Mouse (Mus musculus) heart, postnatal 0 days (tissue): ENCODE data around the gene Cntnap1.

Experiments
- CTCF ChIP-seq: IDR thresholded peaks from 2 replicates; pipeline ENCODE4 v1.5.1; 2016; ENCODE audit warnings: antibody characterized with exemption, control low read depth, low read depth
- EP300 ChIP-seq: IDR thresholded peaks from 2 replicates; pipeline ENCODE4 v1.6.1; 2016; ENCODE audit warnings: antibody characterized with exemption, low read depth

- TF ChIP-seq CTCF, result no peak
- no peak for TF ChIP-seq EP300
Observed at GRCm38 (mm10) chr11:101189495-101190180, 19.3 kb downstream of the Cntnap1 start.
